Mouse (Mus musculus) embryonic facial prominence, embryonic 14.5 days (tissue): Measurements from ENCODE around the gene Git1. TPM values are rescaled to one million over a fixed set of nuclear protein-coding genes. Genes with fewer than 3 reads are reported as not detected.

Experiments used
- ATAC-seq: fragments of 200-750 bp; cut with Nextera tagmentation; 2 replicates; pipeline ENCODE4 v1.8.0; 2017; ENCODE audit warnings: low read depth, moderate number of reproducible peaks, moderate TSS enrichment
- DNase-seq: peaks from one replicate; pipeline ENCODE4 v3.0.0-alpha.2; 2015; ENCODE audit warnings: low spot score
- H3K27ac ChIP-seq: fragments of 300-500 bp; sonication (generic); replicated peaks from 2 replicates; pipeline ENCODE4 v1.5.1; 2014; ENCODE audit warnings: low read depth, mild to moderate bottlenecking, low read length, moderate library complexity
- H3K27me3 ChIP-seq: fragments of 300-500 bp; sonication (generic); replicated peaks from 2 replicates; pipeline ENCODE4 v1.6.1; 2014; ENCODE audit warnings: low read length; ENCODE audit not compliant: control insufficient read depth, insufficient read depth
- H3K36me3 ChIP-seq: fragments of 300-500 bp; sonication (generic); 2 replicates; pipeline ENCODE4 v1.6.1; 2014; ENCODE audit warnings: low read length, mixed read lengths; ENCODE audit not compliant: control insufficient read depth, insufficient read depth
- H3K4me1 ChIP-seq: fragments of 300-500 bp; sonication (generic); 2 replicates; pipeline ENCODE4 v1.6.1; 2014; ENCODE audit warnings: antibody characterized with exemption, low read length; ENCODE audit not compliant: control insufficient read depth, insufficient read depth
- H3K4me2 ChIP-seq: fragments of 300-500 bp; sonication (generic); 2 replicates; pipeline ENCODE4 v1.6.1; 2014; ENCODE audit warnings: low read depth, mild to moderate bottlenecking, low read length, moderate library complexity, mixed read lengths
- H3K4me3 ChIP-seq: fragments of 300-500 bp; sonication (generic); 2 replicates; pipeline ENCODE4 v1.5.1; 2014; ENCODE audit warnings: low read depth, mild to moderate bottlenecking, low read length
- H3K9ac ChIP-seq: fragments of 300-500 bp; sonication (generic); 2 replicates; pipeline ENCODE4 v1.6.1; 2014; ENCODE audit warnings: low read depth, mild to moderate bottlenecking, low read length, moderate library complexity, mixed read lengths
- H3K9me3 ChIP-seq: fragments of 300-500 bp; sonication (generic); 2 replicates; pipeline ENCODE4 v1.6.1; 2016; ENCODE audit warnings: low read length; ENCODE audit not compliant: control insufficient read depth
- WGBS: fragments of 180-500 bp; shearing (Covaris S2); extraction: QIAGEN DNeasy Blood & Tissue Kit; methylation state at CpG from one replicate; pipeline ENCODE4 v1.1.7; 2014; 5-methylcytosine and 5-hydroxymethylcytosine counted together
- polyA plus RNA-seq: library from polyadenylated mRNA; unstranded; fragments of >200 nt; fragmentation: Nextera tagmentation; extraction: Ambion mirVana; gene quantifications from 2 replicates; pipeline ENCODE4 v1.2.1, GENCODE M21; 2014

Git1 gene
- polyA plus RNA-seq, 1 experiment from 2014 or later, result 15.1 TPM

DNA sequence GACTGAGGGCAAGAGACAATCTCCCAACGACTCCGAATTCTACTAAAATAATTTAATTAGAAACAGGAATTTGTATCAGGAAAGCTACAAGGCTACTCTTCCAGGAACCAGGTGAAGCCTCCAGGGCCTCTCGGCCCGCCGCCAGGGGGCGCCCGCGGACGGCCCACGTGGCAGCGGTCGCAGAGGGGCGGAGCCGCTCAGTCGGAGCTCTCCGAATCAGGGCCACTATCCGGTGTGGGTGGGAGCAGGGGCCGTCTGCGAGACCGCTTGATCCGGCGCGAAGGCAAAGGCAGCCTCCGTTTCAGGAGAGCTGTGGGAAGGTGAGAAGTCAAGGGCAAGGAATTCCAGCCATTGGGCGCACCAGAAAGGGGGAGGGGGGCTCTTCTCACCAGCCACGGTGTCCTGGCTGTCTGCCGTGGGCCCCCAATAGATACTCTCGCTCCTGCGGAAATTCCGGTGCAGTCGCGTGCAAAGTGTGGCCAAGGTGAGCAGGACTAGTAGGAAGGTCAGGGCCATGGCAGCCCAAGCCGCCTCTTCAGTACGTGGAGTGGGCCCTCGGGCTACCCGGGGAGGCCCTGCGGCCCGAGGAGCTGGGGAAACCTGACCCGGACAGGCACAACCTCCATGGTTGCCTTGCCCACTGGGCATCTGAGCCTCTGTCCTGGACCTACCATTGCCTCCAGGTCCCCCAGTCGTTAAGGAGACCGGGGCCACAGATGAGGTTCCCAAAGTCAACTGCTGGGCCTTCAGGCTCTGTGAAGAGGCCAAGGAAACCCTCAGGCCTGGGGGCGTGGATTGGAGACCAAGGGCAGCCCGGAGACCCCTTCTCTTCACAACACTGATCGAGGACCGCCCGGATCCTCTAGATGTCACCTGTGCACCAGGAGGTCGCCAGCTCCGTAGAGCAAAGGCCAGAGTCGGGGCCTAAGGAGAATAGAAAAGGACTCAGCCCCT lies 15.0 kb downstream of the Git1 start:
- H3K9me3 ChIP-seq, result no peaks in the 10 kb centered on the region
- peak overlapping the region; percentile 73 for H3K4me2 ChIP-seq
- H3K4me1 ChIP-seq, result peaks cover 18% of the 10 kb centered on the region
- H3K9ac ChIP-seq, result peak overlapping the region; percentile 63
- ATAC-seq (peak; percentile 70), DNase-seq (peak; percentile 92)
- H3K36me3 ChIP-seq, result peaks cover 54% of the 10 kb centered on the region
- no peaks in the 10 kb centered on the region for H3K27me3 ChIP-seq
- 13% methylated on average over 38 of the region's 49 CpGs for WGBS
- peak overlapping the region; percentile 38 for H3K4me3 ChIP-seq
- H3K27ac ChIP-seq, result peak overlapping the region; percentile 45; the same call in 1 of the 2 replicates

DNA sequence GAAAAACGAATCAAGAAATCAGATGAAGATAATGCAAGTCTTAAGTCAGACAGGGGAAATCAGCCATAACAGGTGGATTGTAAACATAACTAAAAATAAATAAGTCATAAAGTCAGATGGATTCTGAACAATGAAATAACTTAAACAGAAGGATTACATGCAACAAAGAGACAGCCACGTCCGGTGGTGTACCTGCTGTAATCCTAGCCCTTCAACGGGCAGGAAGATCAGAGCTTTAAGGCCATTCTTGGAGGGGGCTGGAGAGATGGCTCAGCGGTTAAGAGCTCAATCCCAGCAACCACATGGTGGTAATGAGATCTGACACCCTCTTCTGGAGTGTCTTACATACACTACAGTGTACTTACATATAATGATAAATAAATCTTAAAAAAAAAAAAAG lies 18.0 kb downstream of the Git1 start:
- Histone ChIP-seq H3K27ac (no peak overlapping the region), H3K9ac (no peak overlapping the region), H3K27me3 (peaks cover 19% of the 10 kb centered on the region), H3K4me3 (no peak overlapping the region), H3K9me3 (no peaks in the 10 kb centered on the region), H3K4me1 (peaks cover 37% of the 10 kb centered on the region), H3K4me2 (peak overlapping the region; percentile 97; the same call in 1 of the 2 replicates), H3K36me3 (peaks cover 24% of the 10 kb centered on the region)
- ATAC-seq (no peak), DNase-seq (no peak)
- WGBS, result 64% methylated on average over 5 of the region's 5 CpGs

DNA sequence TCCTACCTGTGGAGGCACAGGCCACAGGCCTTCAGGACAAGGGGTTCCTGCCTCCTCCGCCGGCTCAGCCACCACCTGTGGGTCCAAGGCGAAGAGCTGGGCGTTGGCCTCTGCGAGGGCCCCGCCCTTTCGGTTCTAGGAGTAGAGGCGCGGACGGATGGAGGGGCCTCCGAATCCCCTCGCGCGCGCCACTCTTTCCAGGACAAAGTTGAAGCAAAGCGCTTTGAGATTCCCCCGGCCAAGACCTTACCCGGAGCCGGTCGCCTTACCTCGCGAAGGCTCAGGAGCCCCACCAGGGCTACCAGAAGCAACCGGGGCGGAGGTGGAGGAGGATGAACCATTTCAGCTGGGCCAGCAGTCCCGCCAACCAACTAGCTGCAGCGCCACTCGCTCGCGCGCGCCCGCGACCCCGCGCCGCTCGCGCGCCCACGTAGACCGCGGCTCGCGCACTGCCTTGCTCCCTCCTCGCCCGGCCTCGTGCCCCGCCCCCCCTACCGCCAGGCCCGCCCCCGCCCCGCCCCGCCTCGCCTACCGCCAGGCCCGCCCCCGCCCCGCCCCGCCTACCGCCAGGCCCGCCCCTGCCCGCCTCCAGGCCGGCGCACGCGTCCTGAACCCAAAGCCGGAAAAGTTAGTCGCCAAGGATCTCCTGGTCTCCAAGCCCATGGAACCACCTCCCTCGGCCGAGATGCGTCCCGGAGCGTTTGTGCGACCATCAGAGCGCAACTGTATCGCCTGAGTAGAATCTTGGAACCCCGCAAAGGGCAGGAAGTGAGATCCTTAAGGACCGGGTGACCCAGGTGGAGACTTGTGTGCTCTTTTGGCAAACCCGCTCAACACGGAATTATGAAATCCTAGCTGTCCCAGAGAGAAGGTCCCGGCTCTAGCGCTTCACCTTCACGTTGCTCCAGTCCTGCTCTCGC lies 19.8 kb downstream of the Git1 start:
- H3K27me3 ChIP-seq, result peaks cover 28% of the 10 kb centered on the region
- H3K36me3 ChIP-seq, result peaks cover 9% of the 10 kb centered on the region; the same call in 1 of the 2 replicates
- peak; percentile 79 for ATAC-seq
- peak overlapping the region; percentile 74 for H3K4me3 ChIP-seq
- peak overlapping the region; percentile 73 for H3K27ac ChIP-seq
- under 1% methylated on average over 36 of the region's 84 CpGs for WGBS
- H3K9ac ChIP-seq, result peak overlapping the region; percentile 78
- peak; percentile 92 for DNase-seq
- H3K9me3 ChIP-seq, result no peaks in the 10 kb centered on the region
- H3K4me1 ChIP-seq, result peaks cover 36% of the 10 kb centered on the region
- H3K4me2 ChIP-seq, result peak overlapping the region; percentile 97

DNA sequence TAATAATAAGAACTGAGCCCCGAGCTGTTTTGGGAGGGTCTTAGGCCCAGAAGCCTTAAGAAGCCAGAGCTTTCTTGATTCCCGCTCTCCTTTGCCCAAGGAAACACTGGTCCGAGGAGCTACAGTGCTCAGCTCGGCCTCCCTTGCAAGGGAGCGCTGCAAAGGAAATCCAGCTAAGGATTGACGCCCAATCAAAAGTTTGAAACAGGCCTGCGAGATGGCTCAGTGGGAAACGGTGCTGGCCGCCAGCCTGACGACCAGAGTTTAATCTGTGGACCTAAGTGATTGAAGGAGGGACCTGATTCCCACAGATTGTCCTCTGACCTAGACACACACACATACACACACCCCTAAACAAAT lies 20.4 kb downstream of the Git1 start:
- Histone ChIP-seq H3K9me3 (no peaks in the 10 kb centered on the region), H3K36me3 (peaks cover 5% of the 10 kb centered on the region; the same call in 1 of the 2 replicates), H3K27me3 (peaks cover 28% of the 10 kb centered on the region), H3K4me2 (peak overlapping the region; percentile 97), H3K4me3 (peak overlapping the region; percentile 74), H3K27ac (peak overlapping the region; percentile 2; the same call in 1 of the 2 replicates), H3K9ac (peak overlapping the region; percentile 64), H3K4me1 (peaks cover 30% of the 10 kb centered on the region)
- ATAC-seq, result no peak
- no peak for DNase-seq
- 8% methylated on average over 10 of the region's 10 CpGs for whole genome bisulfite sequencing

DNA sequence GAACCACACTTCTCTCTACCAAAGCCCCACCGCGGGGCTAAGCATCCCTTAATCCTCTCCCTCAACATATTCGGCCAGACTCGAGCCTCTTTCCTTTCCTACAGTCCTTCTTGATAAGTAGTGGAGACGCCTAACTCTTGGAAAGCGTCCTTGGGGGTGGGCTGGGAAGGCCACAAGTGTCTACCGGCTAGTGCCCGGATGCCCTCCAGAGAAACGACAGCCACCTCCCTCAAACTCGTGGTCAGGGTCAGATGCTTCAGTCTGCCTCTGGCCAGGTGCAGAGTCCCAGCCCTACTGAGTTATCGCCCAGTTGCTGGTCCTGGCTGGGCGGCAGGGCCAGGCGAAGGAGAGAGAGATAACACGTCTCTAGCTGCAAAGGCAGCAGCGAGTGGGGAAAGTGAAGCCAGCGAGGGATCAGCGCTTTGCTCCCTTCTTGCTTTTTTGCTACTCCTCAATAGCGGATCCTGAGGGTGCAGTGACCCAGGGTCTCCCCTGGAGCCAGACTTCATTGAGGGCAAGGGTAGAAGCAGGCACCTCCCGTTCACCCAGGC lies 21.0 kb downstream of the Git1 start:
- DNase-seq (no peak), ATAC-seq (no peak)
- Histone ChIP-seq H3K9me3 (no peaks in the 10 kb centered on the region), H3K4me2 (peak overlapping the region; percentile 97), H3K27ac (no peak overlapping the region), H3K4me1 (peaks cover 30% of the 10 kb centered on the region), H3K9ac (peak overlapping the region; percentile 61), H3K27me3 (peaks cover 28% of the 10 kb centered on the region), H3K36me3 (no peaks in the 10 kb centered on the region), H3K4me3 (peak overlapping the region; percentile 74)
- WGBS, result 13% methylated on average over 19 of the region's 19 CpGs

DNA sequence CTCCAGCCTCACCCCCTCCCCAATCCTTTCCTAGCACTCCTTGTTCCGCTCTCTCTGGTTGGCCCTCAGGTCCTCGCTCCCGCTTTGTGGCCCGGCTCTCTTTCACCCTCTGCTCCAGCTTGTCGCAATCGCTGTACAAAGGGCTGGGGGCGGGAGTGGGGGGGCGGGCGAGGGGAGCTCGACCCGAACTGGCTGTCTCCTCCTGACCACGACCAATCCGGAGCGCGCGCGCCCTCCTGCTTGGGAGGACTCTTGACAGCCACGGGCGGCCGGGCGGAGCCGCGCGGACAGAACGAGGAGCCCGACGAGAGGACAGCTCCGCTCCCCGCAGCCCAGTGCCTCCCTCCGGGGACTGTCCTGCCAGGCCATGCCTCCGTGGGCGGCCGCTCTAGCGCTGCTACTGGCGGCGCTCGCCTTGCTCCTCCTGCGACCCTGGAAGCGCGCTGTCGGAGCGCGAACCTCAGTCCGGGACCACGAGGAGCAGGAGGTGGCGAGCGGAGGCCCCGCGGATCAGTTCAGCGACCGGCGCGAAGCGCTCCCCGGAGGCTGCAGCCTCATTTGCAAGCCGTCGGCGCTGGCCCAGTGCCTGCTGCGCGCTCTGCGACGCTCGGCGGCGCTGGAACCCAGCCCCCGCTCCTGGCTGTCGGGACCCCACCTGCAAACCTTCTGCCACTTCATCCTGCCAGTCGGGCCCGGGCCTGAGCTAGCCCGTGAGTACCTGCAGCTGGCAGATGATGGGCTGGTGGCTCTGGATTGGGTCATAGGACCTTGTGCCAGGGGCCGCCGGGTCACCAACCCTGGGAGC lies 21.7 kb downstream of the Git1 start, which contains the start of gene Abhd15:
Gene Abhd15, plus strand, starts transcription at position 290 of the 805 bp plus-strand sequence.
- Histone ChIP-seq H3K4me3 (peak within 1 kb of the TSS; percentile 74), H3K9ac (peak within 1 kb of the TSS; percentile 64), H3K36me3 (no peaks in the 10 kb centered on the region), H3K27ac (no peak within 1 kb of the TSS), H3K9me3 (no peaks in the 10 kb centered on the region), H3K4me1 (peaks cover 30% of the 10 kb centered on the region), H3K27me3 (peaks cover 28% of the 10 kb centered on the region), H3K4me2 (peak within 1 kb of the TSS; percentile 97)
- 1% methylated on average over 37 of the region's 72 CpGs for WGBS
- DNase-seq (peak; percentile 87), ATAC-seq (peak; percentile 47)

DNA sequence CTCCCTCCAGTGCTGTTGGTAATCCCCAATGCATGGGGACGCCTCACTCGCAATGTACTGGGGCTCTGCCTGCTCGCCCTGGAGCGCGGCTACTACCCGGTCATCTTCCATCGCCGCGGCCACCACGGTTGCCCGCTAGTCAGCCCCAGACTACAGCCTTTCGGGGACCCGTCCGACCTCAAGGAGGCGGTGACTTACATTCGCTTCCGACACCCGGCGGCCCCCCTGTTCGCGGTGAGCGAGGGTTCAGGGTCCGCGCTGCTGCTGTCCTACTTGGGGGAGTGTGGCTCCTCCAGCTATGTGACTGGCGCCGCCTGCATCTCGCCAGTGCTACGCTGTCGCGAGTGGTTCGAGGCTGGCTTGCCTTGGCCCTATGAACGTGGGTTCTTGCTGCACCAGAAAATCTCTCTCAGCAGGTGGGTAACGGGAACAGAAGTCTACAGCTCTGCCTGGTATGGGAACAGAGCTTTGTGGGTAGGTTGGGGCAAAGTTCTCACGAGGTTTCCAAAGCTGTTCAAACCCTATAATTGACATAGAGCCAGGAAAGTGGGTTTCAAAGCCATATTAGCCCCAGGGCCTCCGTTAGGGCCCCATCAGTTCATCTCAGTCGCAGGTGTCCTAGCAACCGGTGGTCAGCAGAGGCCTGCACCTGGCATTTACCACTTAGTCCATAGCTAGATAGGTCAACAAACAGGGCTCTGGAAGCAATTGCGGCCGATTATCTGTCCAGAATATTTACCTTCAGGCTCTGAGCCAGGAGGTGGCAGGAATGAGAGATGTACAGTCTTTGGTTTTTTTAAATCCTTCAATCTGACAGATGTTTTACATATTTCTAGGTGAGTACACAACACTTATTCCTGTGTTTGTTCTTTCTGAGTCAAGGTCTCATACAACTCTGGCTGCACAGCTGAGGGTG lies 22.5 kb downstream of the Git1 start, which contains the start of gene Trp53i13:
Gene Trp53i13, minus strand, starts transcription at position 344 of the 916 bp plus-strand sequence.
- H3K9ac ChIP-seq, result peak within 1 kb of the TSS; percentile 61
- peak within 1 kb of the TSS; percentile 97 for H3K4me2 ChIP-seq
- H3K36me3 ChIP-seq, result no peaks in the 10 kb centered on the region
- no peak within 1 kb of the TSS for H3K27ac ChIP-seq
- no peak for ATAC-seq
- WGBS, result 9% methylated on average over 31 of the region's 39 CpGs
- DNase-seq, result no peak
- H3K9me3 ChIP-seq, result no peaks in the 10 kb centered on the region
- peaks cover 28% of the 10 kb centered on the region for H3K27me3 ChIP-seq
- peaks cover 34% of the 10 kb centered on the region for H3K4me1 ChIP-seq
- H3K4me3 ChIP-seq, result peak within 1 kb of the TSS; percentile 74
